Mouse (Mus musculus) forebrain, embryonic 13.5 days (tissue): ENCODE data around the gene Akap8l. TPM values are rescaled to one million over a fixed set of nuclear protein-coding genes. Genes with fewer than 3 reads are reported as not detected.

ENCODE experiments used
- ATAC-seq: fragments of 200-750 bp; cut with Nextera tagmentation; 2 replicates; pipeline ENCODE4 v1.8.0; 2017
- H3K27ac ChIP-seq: fragments of 300-500 bp; sonication (generic); 2 replicates; pipeline ENCODE4 v1.5.1; 2015; ENCODE audit warnings: inconsistent platforms, mild to moderate bottlenecking, moderate library complexity
- H3K27me3 ChIP-seq: fragments of 300-500 bp; sonication (generic); 2 replicates; pipeline ENCODE4 v1.6.1; 2015; ENCODE audit warnings: mild to moderate bottlenecking, inconsistent platforms
- H3K36me3 ChIP-seq: fragments of 300-500 bp; sonication (generic); 2 replicates; pipeline ENCODE4 v1.6.1; 2015; ENCODE audit warnings: mild to moderate bottlenecking, inconsistent platforms; ENCODE audit not compliant: poor library complexity, severe bottlenecking
- H3K4me1 ChIP-seq: fragments of 300-500 bp; sonication (generic); 2 replicates; pipeline ENCODE4 v1.6.1; 2015; ENCODE audit warnings: inconsistent platforms
- H3K4me2 ChIP-seq: fragments of 300-500 bp; sonication (generic); 2 replicates; pipeline ENCODE4 v1.6.1; 2015; ENCODE audit warnings: inconsistent platforms, mild to moderate bottlenecking, moderate library complexity
- H3K4me3 ChIP-seq: fragments of 300-500 bp; sonication (generic); 2 replicates; pipeline ENCODE4 v1.5.1; 2015; ENCODE audit warnings: mild to moderate bottlenecking, inconsistent platforms
- H3K9ac ChIP-seq: fragments of 300-500 bp; sonication (generic); 2 replicates; pipeline ENCODE4 v1.6.1; 2015; ENCODE audit warnings: mild to moderate bottlenecking, inconsistent platforms
- H3K9me3 ChIP-seq: fragments of 300-500 bp; sonication (generic); replicated peaks from 2 replicates; pipeline ENCODE4 v1.6.1; 2016; ENCODE audit warnings: inconsistent platforms
- WGBS: fragments of 180-500 bp; shearing (Covaris S2); methylation state at CpG from one replicate; pipeline ENCODE4 v1.1.7; 2015; 5-methylcytosine and 5-hydroxymethylcytosine counted together
- polyA plus RNA-seq: library from polyadenylated mRNA; unstranded; fragments of >200 nt; fragmentation: Nextera tagmentation; extraction: Ambion mirVana; gene quantifications from 2 replicates; pipeline ENCODE4 v1.2.1, GENCODE M21; 2015

The Akap8l gene
- polyA plus RNA-seq, 1 experiment from 2014 or later: 119 TPM

GRCm38 (mm10) chr17:32335869-32336268 lies 14.5 kb downstream of the Akap8l start:
- H3K4me2 ChIP-seq: no peak overlapping the region
- ATAC-seq: no peak
- no peaks in the 10 kb centered on the region for H3K27me3 ChIP-seq
- H3K9ac ChIP-seq: no peak overlapping the region
- peaks cover 87% of the 10 kb centered on the region for H3K36me3 ChIP-seq
- WGBS: 85% methylated on average over 2 of the region's 2 CpGs
- H3K27ac ChIP-seq: no peak overlapping the region
- no peaks in the 10 kb centered on the region for H3K4me1 ChIP-seq
- no peaks in the 10 kb centered on the region for H3K9me3 ChIP-seq
- no peak overlapping the region for H3K4me3 ChIP-seq

GRCm38 (mm10) chr17:32334921-32335320 lies 15.5 kb downstream of the Akap8l start:
- ATAC-seq: no peak
- WGBS: 93% methylated on average over 12 of the region's 12 CpGs
- Histone ChIP-seq H3K36me3 (peaks cover 91% of the 10 kb centered on the region), H3K4me1 (no peaks in the 10 kb centered on the region), H3K27me3 (no peaks in the 10 kb centered on the region), H3K4me3 (no peak overlapping the region), H3K4me2 (no peak overlapping the region), H3K9me3 (no peaks in the 10 kb centered on the region), H3K27ac (no peak overlapping the region), H3K9ac (no peak overlapping the region)

GRCm38 (mm10) chr17:32333675-32334303 lies 16.6 kb downstream of the Akap8l start:
- ATAC-seq: no peak
- WGBS: 92% methylated on average over 27 of the region's 31 CpGs
- H3K9me3 ChIP-seq: no peaks in the 10 kb centered on the region
- no peak overlapping the region for H3K4me3 ChIP-seq
- no peaks in the 10 kb centered on the region for H3K27me3 ChIP-seq
- H3K4me2 ChIP-seq: no peak overlapping the region
- no peaks in the 10 kb centered on the region for H3K4me1 ChIP-seq
- peaks cover 94% of the 10 kb centered on the region for H3K36me3 ChIP-seq
- H3K27ac ChIP-seq: no peak overlapping the region
- no peak overlapping the region for H3K9ac ChIP-seq

- Histone ChIP-seq H3K4me2 (no peak overlapping the region), H3K4me1 (peaks cover 5% of the 10 kb centered on the region; the same call in 1 of the 2 replicates), H3K4me3 (no peak overlapping the region), H3K9ac (no peak overlapping the region), H3K9me3 (no peaks in the 10 kb centered on the region), H3K27ac (no peak overlapping the region), H3K27me3 (no peaks in the 10 kb centered on the region), H3K36me3 (peaks cover 72% of the 10 kb centered on the region)
- no peak for ATAC-seq
Measured at GRCm38 (mm10) chr17:32327501-32327900, 22.9 kb downstream of the Akap8l start.

- no peaks in the 10 kb centered on the region for H3K9me3 ChIP-seq
- no peak for ATAC-seq
- no peaks in the 10 kb centered on the region for H3K27me3 ChIP-seq
- H3K4me3 ChIP-seq: no peak overlapping the region
- WGBS: 93% methylated on average over 1 of the region's 1 CpGs
- peaks cover 31% of the 10 kb centered on the region for H3K4me1 ChIP-seq
- no peak overlapping the region for H3K27ac ChIP-seq
- H3K4me2 ChIP-seq: no peak overlapping the region
- no peak overlapping the region for H3K9ac ChIP-seq
- H3K36me3 ChIP-seq: peaks cover 41% of the 10 kb centered on the region
Measured at GRCm38 (mm10) chr17:32322809-32323208, 27.6 kb downstream of the Akap8l start.

GRCm38 (mm10) chr17:32321836-32322235 lies 28.6 kb downstream of the Akap8l start:
- no peaks in the 10 kb centered on the region for H3K9me3 ChIP-seq
- no peaks in the 10 kb centered on the region for H3K27me3 ChIP-seq
- WGBS: 28% methylated on average over 6 of the region's 6 CpGs
- H3K4me2 ChIP-seq: peak overlapping the region; percentile 88
- H3K9ac ChIP-seq: peak overlapping the region; percentile 90
- ATAC-seq: no peak
- peak overlapping the region; percentile 94 for H3K4me3 ChIP-seq
- H3K4me1 ChIP-seq: peaks cover 31% of the 10 kb centered on the region
- peak overlapping the region; percentile 92 for H3K27ac ChIP-seq
- peaks cover 41% of the 10 kb centered on the region for H3K36me3 ChIP-seq

GRCm38 (mm10) chr17:32321390-32321734 lies 29.0 kb downstream of the Akap8l start:
- peak overlapping the region; percentile 92 for H3K27ac ChIP-seq
- H3K9me3 ChIP-seq: no peaks in the 10 kb centered on the region
- H3K4me2 ChIP-seq: peak overlapping the region; percentile 88
- H3K36me3 ChIP-seq: peaks cover 41% of the 10 kb centered on the region
- peak; percentile 76 for ATAC-seq
- H3K4me3 ChIP-seq: peak overlapping the region; percentile 94
- peak overlapping the region; percentile 90 for H3K9ac ChIP-seq
- under 1% methylated on average over 19 of the region's 23 CpGs for WGBS
- H3K27me3 ChIP-seq: no peaks in the 10 kb centered on the region
- peaks cover 31% of the 10 kb centered on the region for H3K4me1 ChIP-seq

- peak within 1 kb of the TSS; percentile 97 for H3K4me2 ChIP-seq
- no peaks in the 10 kb centered on the region for H3K9me3 ChIP-seq
- H3K36me3 ChIP-seq: peaks cover 41% of the 10 kb centered on the region
- no peaks in the 10 kb centered on the region for H3K27me3 ChIP-seq
- peak; percentile 99 for ATAC-seq
- peak within 1 kb of the TSS; percentile 94 for H3K4me3 ChIP-seq
- under 1% methylated on average over 83 of the region's 83 CpGs for WGBS
- H3K4me1 ChIP-seq: peaks cover 31% of the 10 kb centered on the region
- peak within 1 kb of the TSS; percentile 90 for H3K9ac ChIP-seq
- peak within 1 kb of the TSS; percentile 96 for H3K27ac ChIP-seq
Measured at GRCm38 (mm10) chr17:32320597-32321389, 29.6 kb downstream of the Akap8l start, which contains the start of gene Akap8. TSS of gene Akap8 (minus strand) at chr17:32321238.

- Histone ChIP-seq H3K9ac (peak overlapping the region; percentile 89), H3K27ac (peak overlapping the region; percentile 96), H3K27me3 (no peaks in the 10 kb centered on the region), H3K36me3 (peaks cover 46% of the 10 kb centered on the region), H3K4me2 (peak overlapping the region; percentile 97), H3K4me1 (peaks cover 31% of the 10 kb centered on the region), H3K4me3 (peak overlapping the region; percentile 94), H3K9me3 (no peaks in the 10 kb centered on the region)
- ATAC-seq: no peak
- WGBS: under 1% methylated on average over 7 of the region's 7 CpGs
Measured at GRCm38 (mm10) chr17:32319950-32320349, 30.5 kb downstream of the Akap8l start.

GRCm38 (mm10) chr17:32317708-32318107 lies 32.7 kb downstream of the Akap8l start:
- WGBS: 86% methylated on average over 3 of the region's 3 CpGs
- no peak overlapping the region for H3K27ac ChIP-seq
- peaks cover 28% of the 10 kb centered on the region for H3K4me1 ChIP-seq
- H3K9me3 ChIP-seq: no peaks in the 10 kb centered on the region
- peaks cover 60% of the 10 kb centered on the region for H3K36me3 ChIP-seq
- no peak overlapping the region for H3K9ac ChIP-seq
- no peaks in the 10 kb centered on the region for H3K27me3 ChIP-seq
- ATAC-seq: no peak
- H3K4me2 ChIP-seq: no peak overlapping the region
- H3K4me3 ChIP-seq: no peak overlapping the region

- Histone ChIP-seq H3K36me3 (peaks cover 67% of the 10 kb centered on the region), H3K4me3 (no peak overlapping the region), H3K4me2 (no peak overlapping the region), H3K27ac (no peak overlapping the region), H3K9me3 (no peaks in the 10 kb centered on the region), H3K9ac (no peak overlapping the region), H3K4me1 (peaks cover 21% of the 10 kb centered on the region), H3K27me3 (no peaks in the 10 kb centered on the region)
- WGBS: 91% methylated on average over 8 of the region's 8 CpGs
- no peak for ATAC-seq
Measured at GRCm38 (mm10) chr17:32317032-32317431, 33.4 kb downstream of the Akap8l start.

GRCm38 (mm10) chr17:32315560-32315959 lies 34.8 kb downstream of the Akap8l start:
- Histone ChIP-seq H3K36me3 (peaks cover 81% of the 10 kb centered on the region), H3K4me1 (peaks cover 17% of the 10 kb centered on the region), H3K9me3 (no peaks in the 10 kb centered on the region), H3K4me2 (no peak overlapping the region), H3K9ac (no peak overlapping the region), H3K27ac (no peak overlapping the region), H3K27me3 (no peaks in the 10 kb centered on the region), H3K4me3 (no peak overlapping the region)
- ATAC-seq: no peak
- 95% methylated on average over 5 of the region's 5 CpGs for WGBS
